Mouse (Mus musculus) intestine, embryonic 14.5 days (tissue): ENCODE results near the gene Ssr2. TPM values are rescaled to one million over a fixed set of nuclear protein-coding genes. Genes with fewer than 3 reads are reported as not detected.

ENCODE experiments used
- ATAC-seq: fragments of 200-750 bp; cut with Nextera tagmentation; replicated peaks from 2 replicates; pipeline ENCODE4 v1.8.0; 2017; ENCODE audit warnings: low read depth, moderate number of reproducible peaks, moderate TSS enrichment, moderate library complexity; ENCODE audit not compliant: low FRiP score, low TSS enrichment
- DNase-seq: peaks from one replicate; pipeline ENCODE4 v3.0.0-alpha.2; 2018; ENCODE audit warnings: low spot score
- H3K27ac ChIP-seq: fragments of 300-500 bp; sonication (generic); 2 replicates; pipeline ENCODE4 v1.5.1; 2014; ENCODE audit warnings: low read depth, mild to moderate bottlenecking, control low read depth
- H3K27me3 ChIP-seq: fragments of 300-500 bp; sonication (generic); replicated peaks from 2 replicates; pipeline ENCODE4 v1.6.1; 2014; ENCODE audit warnings: low read length, control low read depth; ENCODE audit not compliant: control insufficient read depth, insufficient read depth
- H3K36me3 ChIP-seq: fragments of 300-500 bp; sonication (generic); 2 replicates; pipeline ENCODE4 v1.6.1; 2014; ENCODE audit warnings: low read length, control low read depth; ENCODE audit not compliant: control insufficient read depth, insufficient read depth
- H3K4me1 ChIP-seq: fragments of 300-500 bp; sonication (generic); replicated peaks from 2 replicates; pipeline ENCODE4 v1.6.1; 2014; ENCODE audit warnings: low read length, control low read depth, mixed read lengths; ENCODE audit not compliant: control insufficient read depth, insufficient read depth
- H3K4me2 ChIP-seq: fragments of 300-500 bp; sonication (generic); 2 replicates; pipeline ENCODE4 v1.6.1; 2014; ENCODE audit warnings: low read length
- H3K4me3 ChIP-seq: fragments of 300-500 bp; sonication (generic); 2 replicates; pipeline ENCODE4 v1.5.1; 2014; ENCODE audit warnings: low read depth, low read length, control low read depth, mixed read lengths
- H3K9ac ChIP-seq: fragments of 300-500 bp; sonication (generic); 2 replicates; pipeline ENCODE4 v1.6.1; 2014; ENCODE audit warnings: mild to moderate bottlenecking, low read length
- H3K9me3 ChIP-seq: fragments of 300-500 bp; sonication (generic); 2 replicates; pipeline ENCODE4 v1.6.1; 2016; ENCODE audit warnings: low read length, control low read depth; ENCODE audit not compliant: control insufficient read depth
- WGBS: fragments of 180-500 bp; shearing (Covaris S2); extraction: QIAGEN DNeasy Blood & Tissue Kit; methylation state at CpG from one replicate; pipeline ENCODE4 v1.1.7; 2014; 5-methylcytosine and 5-hydroxymethylcytosine counted together
- polyA plus RNA-seq: library from polyadenylated mRNA; unstranded; fragments of >200 nt; fragmentation: Nextera tagmentation; extraction: Ambion mirVana; gene quantifications from 2 replicates; pipeline ENCODE4 v1.2.1, GENCODE M21; 2014

Ssr2 gene
- polyA plus RNA-seq, 1 experiment from 2014 or later, result 290 TPM

GRCm38 (mm10) chr3:88539397-88539796 lies 36.3 kb upstream of the Ssr2 start:
- H3K4me3 ChIP-seq, result no peak overlapping the region
- DNase-seq (no peak), ATAC-seq (no peak)
- H3K4me2 ChIP-seq, result no peak overlapping the region
- H3K9me3 ChIP-seq, result no peaks in the 10 kb centered on the region
- H3K4me1 ChIP-seq, result peaks cover 41% of the 10 kb centered on the region
- H3K36me3 ChIP-seq, result peaks cover 65% of the 10 kb centered on the region
- no peaks in the 10 kb centered on the region for H3K27me3 ChIP-seq
- H3K27ac ChIP-seq, result no peak overlapping the region
- no peak overlapping the region for H3K9ac ChIP-seq
- WGBS, result 35% methylated on average over 3 of the region's 3 CpGs

- Histone ChIP-seq H3K36me3 (peaks cover 61% of the 10 kb centered on the region), H3K27ac (no peak overlapping the region)
- ATAC-seq, result no peak
Observed at GRCm38 (mm10) chr3:88540085-88540484, 35.6 kb upstream of the Ssr2 start.

GRCm38 (mm10) chr3:88541622-88542401 lies 33.9 kb upstream of the Ssr2 start:
- peaks cover 48% of the 10 kb centered on the region for H3K36me3 ChIP-seq
- DNase-seq (no peak), ATAC-seq (no peak)
- no peak overlapping the region for H3K4me2 ChIP-seq
- no peak overlapping the region for H3K9ac ChIP-seq
- 73% methylated on average over 6 of the region's 7 CpGs for WGBS
- H3K27me3 ChIP-seq, result no peaks in the 10 kb centered on the region
- no peak overlapping the region for H3K27ac ChIP-seq
- peaks cover 17% of the 10 kb centered on the region for H3K4me1 ChIP-seq
- H3K4me3 ChIP-seq, result no peak overlapping the region
- H3K9me3 ChIP-seq, result no peaks in the 10 kb centered on the region

More at GRCm38 (mm10) chr3:88540085-88540484, 35.6 kb upstream of the Ssr2 start:
- Histone ChIP-seq H3K4me2 (no peak overlapping the region), H3K4me3 (no peak overlapping the region), H3K27me3 (no peaks in the 10 kb centered on the region), H3K4me1 (peaks cover 34% of the 10 kb centered on the region), H3K9me3 (no peaks in the 10 kb centered on the region), H3K9ac (no peak overlapping the region)
- no peak for DNase-seq
- 58% methylated on average over 5 of the region's 5 CpGs for WGBS

- H3K9ac ChIP-seq, result no peak overlapping the region
- WGBS, result 68% methylated on average over 4 of the region's 4 CpGs
- H3K4me3 ChIP-seq, result no peak overlapping the region
- H3K9me3 ChIP-seq, result no peaks in the 10 kb centered on the region
- H3K4me1 ChIP-seq, result peaks cover 10% of the 10 kb centered on the region
- H3K36me3 ChIP-seq, result peaks cover 41% of the 10 kb centered on the region
- no peak overlapping the region for H3K27ac ChIP-seq
- no peak overlapping the region for H3K4me2 ChIP-seq
- ATAC-seq (no peak), DNase-seq (no peak)
- no peaks in the 10 kb centered on the region for H3K27me3 ChIP-seq
Observed at GRCm38 (mm10) chr3:88542486-88542885, 33.2 kb upstream of the Ssr2 start.

GRCm38 (mm10) chr3:88543174-88543573 lies 32.5 kb upstream of the Ssr2 start:
- 83% methylated on average over 8 of the region's 8 CpGs for WGBS
- H3K27me3 ChIP-seq, result no peaks in the 10 kb centered on the region
- H3K4me2 ChIP-seq, result no peak overlapping the region
- no peak overlapping the region for H3K27ac ChIP-seq
- H3K4me3 ChIP-seq, result no peak overlapping the region
- H3K9ac ChIP-seq, result no peak overlapping the region
- no peak for DNase-seq
- no peak for ATAC-seq
- H3K4me1 ChIP-seq, result peaks cover 4% of the 10 kb centered on the region; the same call in 1 of the 2 replicates
- peaks cover 34% of the 10 kb centered on the region for H3K36me3 ChIP-seq
- H3K9me3 ChIP-seq, result no peaks in the 10 kb centered on the region

GRCm38 (mm10) chr3:88543651-88544410 lies 31.8 kb upstream of the Ssr2 start:
- Histone ChIP-seq H3K9me3 (no peaks in the 10 kb centered on the region), H3K27ac (no peak overlapping the region), H3K4me2 (no peak overlapping the region), H3K4me3 (no peak overlapping the region), H3K9ac (no peak overlapping the region), H3K4me1 (no peaks in the 10 kb centered on the region; the same call in 1 of the 2 replicates), H3K27me3 (no peaks in the 10 kb centered on the region), H3K36me3 (peaks cover 28% of the 10 kb centered on the region)
- 67% methylated on average over 5 of the region's 5 CpGs for WGBS
- no peak for ATAC-seq
- no peak for DNase-seq

GRCm38 (mm10) chr3:88544514-88544913 lies 31.2 kb upstream of the Ssr2 start:
- H3K4me2 ChIP-seq, result no peak overlapping the region
- H3K27ac ChIP-seq, result no peak overlapping the region
- H3K4me3 ChIP-seq, result no peak overlapping the region
- H3K9ac ChIP-seq, result no peak overlapping the region
- H3K36me3 ChIP-seq, result peaks cover 23% of the 10 kb centered on the region
- H3K4me1 ChIP-seq, result no peaks in the 10 kb centered on the region; the same call in 1 of the 2 replicates
- no peak for ATAC-seq
- H3K9me3 ChIP-seq, result no peaks in the 10 kb centered on the region
- 44% methylated on average over 5 of the region's 5 CpGs for WGBS
- DNase-seq, result no peak
- H3K27me3 ChIP-seq, result no peaks in the 10 kb centered on the region

GRCm38 (mm10) chr3:88544955-88545591 lies 30.6 kb upstream of the Ssr2 start:
- Histone ChIP-seq H3K36me3 (peaks cover 18% of the 10 kb centered on the region), H3K9ac (no peak overlapping the region), H3K4me1 (no peaks in the 10 kb centered on the region), H3K4me2 (no peak overlapping the region), H3K9me3 (no peaks in the 10 kb centered on the region), H3K4me3 (no peak overlapping the region), H3K27ac (no peak overlapping the region), H3K27me3 (no peaks in the 10 kb centered on the region)
- ATAC-seq, result no peak
- WGBS, result 67% methylated on average over 20 of the region's 20 CpGs
- no peak for DNase-seq
